Mouse (Mus musculus) B cell, adult 62 days (primary cell): ENCODE measurements around the gene Ces1d. TPM values are rescaled to one million over a fixed set of nuclear protein-coding genes. Genes with fewer than 3 reads are reported as not detected.

Experiments used
- total RNA-seq: library from RNA; stranded (reverse); gene quantifications from 4 replicates; pipeline ENCODE4 v1.2.4, GENCODE M21; 2023

Ces1d gene
- total RNA-seq: not detected in 4 replicates

GRCm38 (mm10) chr8:93197685-93198525 lies at the start of gene Ces1d:
Gene Ces1d, minus strand, starts transcription at chr8:93197838.

GRCm38 (mm10) chr8:93229446-93229845 lies 31.8 kb upstream of the Ces1d start, which contains the start of gene Ces1e:
Gene Ces1e, minus strand, starts transcription at chr8:93229619.

DNA sequence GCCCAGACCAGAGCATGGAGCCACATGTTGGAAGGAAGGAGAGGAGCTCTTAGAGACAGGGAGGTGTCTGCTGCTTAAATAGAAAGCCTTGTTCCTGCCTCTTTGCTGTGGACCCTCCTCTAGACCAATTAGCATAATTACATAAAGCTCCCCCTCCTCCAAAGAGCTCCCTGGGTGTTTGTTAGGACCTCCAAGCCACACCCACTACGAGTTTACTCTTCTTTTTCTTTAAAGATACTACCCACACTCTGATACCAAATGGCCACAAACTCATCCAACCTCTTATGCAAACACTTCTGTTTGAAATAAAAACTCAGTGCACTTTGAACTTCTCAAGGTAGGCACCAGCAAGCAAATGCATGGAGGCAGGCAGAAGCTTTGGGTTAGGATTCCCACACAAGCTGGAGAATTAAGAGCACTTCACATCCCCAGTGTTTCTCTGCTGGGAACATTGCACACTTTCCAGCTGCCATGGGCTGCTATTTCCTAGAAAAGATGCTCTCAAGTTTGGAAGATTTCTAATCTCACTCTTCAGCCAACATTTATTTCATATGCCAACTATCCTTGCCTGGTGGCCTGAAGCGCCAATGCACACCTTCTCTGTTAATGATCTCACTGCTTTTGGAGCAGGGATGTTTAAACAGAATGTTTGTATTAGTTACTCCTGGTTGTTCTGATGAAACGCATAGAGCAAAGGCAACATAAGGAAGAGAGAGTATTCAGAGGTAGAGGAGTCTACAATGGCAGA lies 66.2 kb downstream of the Ces1d start, which contains the start of gene Ces1c:
Gene Ces1c (minus strand): TSS at position 51 of the 748 bp plus-strand sequence.

Other genes starting within 250 kb of the Ces1d start
- not detected in 4 replicates for gene Slc6a2, start 237.8 kb downstream of the Ces1d start, total RNA-seq
- gene Ces1a, start 149.6 kb downstream of the Ces1d start, total RNA-seq: not detected in 4 replicates
- not detected in 4 replicates for gene Ces1b, start 117.8 kb downstream of the Ces1d start, total RNA-seq
- not detected in 4 replicates for gene Ces1c, start 66.6 kb downstream of the Ces1d start, total RNA-seq
- gene Ces1e, start 31.8 kb upstream of the Ces1d start, total RNA-seq: not detected in 4 replicates
- gene Ces1f, start 81.9 kb upstream of the Ces1d start, total RNA-seq: not detected in 4 replicates
- not detected in 4 replicates for gene Ces1g, start 139.5 kb upstream of the Ces1d start, total RNA-seq
- gene Ces1h, start 181.9 kb upstream of the Ces1d start, total RNA-seq: not detected in 4 replicates